Mouse (Mus musculus) kidney, postnatal 4 days (tissue): ENCODE data around the gene Hoxa5.

Source experiments
- DNase-seq, 2 experiments: peaks; one replicate each; pipeline ENCODE4 v3.0.0; 2021; ENCODE audit warnings: mixed read lengths in 2 of 2

The Hoxa5 gene

GRCm38 (mm10) chr6:52204050-52204752 is at the start of gene Hoxa5:
TSS of gene Hoxa5 (minus strand) at chr6:52204587.
- peak; percentile 96 to 97 for DNase-seq

GRCm38 (mm10) chr6:52253511-52254500 is 49.4 kb upstream of the Hoxa5 start:
- DNase-seq: peak; percentile 49 to 60

DNA sequence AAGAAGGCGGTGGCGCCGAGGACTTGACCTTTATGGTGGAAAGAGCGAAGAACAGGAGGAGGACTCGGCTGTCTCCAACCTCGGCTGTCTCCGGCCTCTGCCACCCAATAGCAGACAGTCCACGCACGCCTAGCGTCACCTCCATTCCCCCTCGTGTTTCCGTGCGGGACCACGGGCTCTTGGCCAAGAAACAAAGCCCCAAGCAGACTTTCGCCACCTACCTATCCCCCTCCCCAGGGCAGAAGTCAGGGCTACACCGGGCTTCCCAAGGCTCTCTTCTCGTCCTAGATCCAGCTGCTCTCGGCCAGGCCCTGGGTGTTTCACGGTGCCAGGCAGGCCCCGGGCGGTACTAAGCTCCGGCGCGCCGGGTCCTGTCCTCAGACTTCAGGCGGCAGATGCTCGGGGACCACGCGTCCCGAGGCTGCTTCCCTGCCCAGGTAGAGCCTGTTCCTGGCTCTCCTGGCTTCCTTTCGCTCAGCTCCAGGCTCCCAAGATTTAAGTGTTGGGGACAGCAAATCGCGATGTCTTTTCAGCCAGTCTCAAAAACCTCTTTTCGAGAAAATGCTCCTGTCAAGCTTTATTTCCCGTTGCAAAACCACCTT is 48.5 kb upstream of the Hoxa5 start:
- DNase-seq: peak in 1 of 2 experiments; percentile 55

DNA sequence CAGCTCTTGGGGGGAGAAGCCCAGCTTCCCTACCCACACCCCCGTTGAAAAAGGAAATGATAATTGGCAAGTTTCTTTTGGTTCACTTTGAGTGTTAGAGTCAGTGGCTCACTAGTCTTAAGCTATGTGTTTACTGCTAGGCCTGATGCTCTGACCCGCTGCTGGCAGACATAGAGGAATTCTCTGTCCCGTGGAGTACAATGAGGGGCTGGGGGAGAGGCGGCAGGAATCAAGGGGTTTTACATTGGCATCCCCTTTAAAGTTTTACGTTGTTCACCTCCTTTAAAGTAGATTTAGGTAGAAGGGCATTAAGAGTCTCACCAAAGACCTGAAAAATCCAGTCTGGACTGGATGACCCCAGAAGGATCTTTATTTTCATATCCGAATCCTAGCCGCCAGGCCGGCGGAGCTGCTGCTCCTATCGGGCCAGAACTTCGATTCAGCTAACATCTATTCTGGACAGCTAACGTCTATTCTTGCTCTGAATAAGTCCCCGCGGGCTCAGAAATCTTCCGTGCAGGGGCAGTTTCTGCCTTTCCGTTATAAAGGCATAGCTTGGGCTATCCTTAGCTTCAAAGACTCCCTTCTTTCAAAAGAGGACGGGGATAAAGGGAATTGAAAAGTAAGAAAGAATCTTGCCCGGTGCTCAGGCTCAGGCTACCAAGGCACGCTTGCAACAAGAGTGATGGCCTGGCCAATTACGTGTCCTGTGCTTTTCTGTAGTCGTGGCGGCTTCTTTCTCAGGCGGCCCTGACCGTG is 47.8 kb upstream of the Hoxa5 start:
- DNase-seq: no peak

DNA sequence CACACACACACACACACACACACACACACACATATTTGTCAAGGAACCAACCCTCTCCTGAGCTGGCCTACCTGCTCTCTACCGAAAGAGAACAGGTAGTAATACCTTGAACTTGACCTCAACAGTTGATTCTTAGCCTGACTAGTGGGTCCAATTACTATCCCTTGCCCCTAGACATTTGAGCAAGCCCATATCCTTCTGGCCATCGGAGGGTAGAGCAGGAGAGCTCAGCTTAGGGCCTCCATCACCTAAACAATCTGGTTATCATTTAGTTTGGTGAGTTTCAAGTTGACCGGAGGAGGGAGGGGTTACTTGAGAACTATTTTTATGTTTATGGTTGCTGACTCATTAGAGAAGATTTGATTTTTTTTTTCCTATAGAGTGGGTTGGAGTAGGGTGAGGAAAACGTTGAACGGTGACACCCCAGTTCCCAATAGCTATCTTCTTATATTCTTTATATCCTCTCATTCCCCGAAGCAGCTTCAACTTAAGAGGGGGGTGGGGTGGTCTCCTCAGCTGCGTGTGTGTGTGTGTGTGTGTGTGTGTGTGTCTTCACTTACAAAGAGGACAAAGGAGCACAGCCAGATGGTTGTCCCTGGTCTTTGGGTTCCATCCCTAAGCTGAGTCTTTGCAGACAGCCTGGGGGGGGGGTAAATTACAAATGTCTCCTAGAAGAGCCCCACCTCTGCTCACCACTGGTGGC is 46.9 kb upstream of the Hoxa5 start:
- DNase-seq: no peak

DNA sequence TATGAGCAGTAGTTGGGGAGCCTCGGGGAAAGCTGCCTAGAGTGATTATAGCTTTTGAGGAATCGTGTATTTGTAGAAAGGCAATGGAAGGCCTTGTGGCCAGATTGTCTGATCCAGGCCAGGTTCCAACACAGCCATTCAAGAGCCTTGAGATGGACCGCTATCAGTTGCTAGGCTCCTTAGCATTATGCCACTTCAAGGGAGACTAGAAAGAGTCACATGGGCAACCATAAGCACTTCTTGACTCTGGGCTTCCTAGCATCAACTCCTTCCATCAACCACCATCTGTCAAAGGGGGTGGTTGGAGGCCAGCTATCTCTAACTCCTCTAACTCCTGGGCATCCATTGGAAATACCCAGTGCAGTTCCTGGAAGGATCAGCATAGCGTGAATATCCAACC is 45.4 kb upstream of the Hoxa5 start:
- no peak for DNase-seq

- no peak for DNase-seq
Observed at GRCm38 (mm10) chr6:52249415-52249738, 45.0 kb upstream of the Hoxa5 start.

GRCm38 (mm10) chr6:52248638-52249414 is 44.4 kb upstream of the Hoxa5 start:
- DNase-seq: peak; percentile 57 to 71

DNA sequence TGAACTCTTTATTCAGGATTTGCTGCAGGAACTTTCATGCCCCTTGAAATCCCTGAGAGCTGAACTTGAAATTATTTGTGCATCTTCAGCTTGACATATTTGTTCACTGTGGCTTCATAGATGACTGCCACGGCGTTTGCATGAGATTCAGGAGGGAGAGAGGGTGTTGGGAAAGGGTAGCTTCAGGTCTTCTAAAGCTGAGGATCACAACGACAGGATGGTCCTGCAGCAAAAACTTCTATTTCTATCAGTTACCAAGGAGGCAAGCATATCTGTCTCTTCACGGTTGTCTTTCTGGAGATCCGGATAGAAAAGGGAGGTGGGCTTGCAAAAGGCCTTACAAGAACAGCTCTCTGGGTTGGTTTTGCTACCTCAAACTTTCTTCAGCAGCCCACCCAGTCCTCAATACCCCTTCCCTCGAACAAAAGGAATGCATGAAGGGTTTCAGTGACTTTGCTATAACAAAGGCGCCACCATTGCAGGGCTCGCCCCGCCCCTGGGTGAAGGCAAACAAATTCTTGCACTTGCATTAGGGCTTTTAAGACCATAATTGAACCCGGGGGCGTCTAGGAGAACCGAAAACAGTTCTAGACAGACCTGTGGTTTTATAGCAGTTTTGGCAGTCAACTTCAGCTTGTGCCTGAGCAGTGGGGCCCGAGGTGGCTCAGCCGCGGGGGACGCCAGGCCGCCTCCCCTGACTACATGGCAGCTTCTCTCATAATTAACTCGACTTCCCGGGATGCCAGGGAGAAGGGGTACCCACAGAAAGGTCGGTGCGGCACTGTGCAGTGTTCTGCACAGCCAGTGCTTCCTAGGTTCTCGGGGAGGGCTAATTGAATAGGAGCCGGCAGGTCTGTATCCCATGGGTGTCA is 43.6 kb upstream of the Hoxa5 start:
- peak; percentile 62 to 76 for DNase-seq

GRCm38 (mm10) chr6:52246916-52247315 is 42.5 kb upstream of the Hoxa5 start:
- DNase-seq: peak; percentile 17 to 49

DNA sequence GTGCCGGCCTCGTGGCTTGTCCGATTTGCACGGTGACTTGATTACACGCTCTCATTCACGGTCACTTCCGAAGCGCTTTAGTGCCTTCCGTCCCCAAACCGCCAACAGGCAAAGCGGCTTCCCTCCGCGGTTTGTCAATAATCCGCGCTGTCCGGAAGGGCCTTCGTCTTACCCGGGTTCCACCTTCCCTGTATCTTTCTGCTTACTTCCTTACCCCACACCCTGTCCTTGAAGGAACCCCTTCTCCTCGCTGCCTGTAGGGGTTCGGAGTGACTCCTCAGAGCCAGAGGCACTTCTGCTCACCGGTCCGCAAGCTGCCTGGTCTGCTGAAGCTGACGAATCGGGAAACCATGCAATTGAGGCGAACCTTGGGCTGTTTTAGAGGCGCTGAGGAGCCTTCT is 42.0 kb upstream of the Hoxa5 start:
- DNase-seq: peak; percentile 70 to 78

GRCm38 (mm10) chr6:52245757-52246142 is 41.4 kb upstream of the Hoxa5 start, which contains the start of gene Hoxa11:
TSS of gene Hoxa11 (minus strand) at chr6:52245810.
- peak; percentile 62 to 80 for DNase-seq

DNA sequence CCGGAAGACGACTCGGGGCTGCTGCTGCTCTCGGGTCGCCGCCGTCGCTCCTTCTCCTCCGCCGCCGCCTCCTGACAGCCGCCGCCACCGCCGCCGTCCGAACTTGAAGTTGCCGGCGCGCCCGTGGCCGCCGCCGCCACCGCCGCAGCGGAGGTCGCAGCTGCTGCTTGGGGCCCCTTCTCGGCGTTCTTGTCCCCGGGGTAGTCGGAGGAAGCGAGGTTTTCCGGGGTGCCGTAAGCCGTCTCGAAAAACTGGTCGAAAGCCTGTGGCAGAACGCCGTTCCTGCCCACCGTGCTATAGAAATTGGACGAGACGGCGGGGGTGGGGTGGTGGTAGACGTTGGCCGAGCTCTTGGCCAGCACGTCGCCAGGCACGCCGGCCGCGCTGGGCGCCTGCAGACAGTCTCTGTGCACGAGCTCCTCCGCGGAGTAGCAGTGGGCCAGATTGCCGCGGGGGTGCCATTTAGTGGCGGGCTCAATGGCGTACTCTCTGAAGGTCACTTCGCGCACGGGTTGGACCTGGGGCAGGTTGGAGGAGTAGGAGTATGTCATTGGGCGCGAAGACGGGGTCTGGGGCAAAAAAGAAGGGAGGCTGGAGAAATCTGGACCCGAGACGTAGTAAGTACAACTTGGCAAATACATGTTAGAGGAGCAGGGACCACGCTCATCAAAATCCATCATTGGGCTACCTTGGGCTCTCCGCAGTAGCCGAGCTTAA is 40.8 kb upstream of the Hoxa5 start:
- DNase-seq: peak; percentile 69 to 74

- DNase-seq: peak in 1 of 2 experiments; percentile 32
Observed at GRCm38 (mm10) chr6:52244471-52245039, 40.2 kb upstream of the Hoxa5 start.

DNA sequence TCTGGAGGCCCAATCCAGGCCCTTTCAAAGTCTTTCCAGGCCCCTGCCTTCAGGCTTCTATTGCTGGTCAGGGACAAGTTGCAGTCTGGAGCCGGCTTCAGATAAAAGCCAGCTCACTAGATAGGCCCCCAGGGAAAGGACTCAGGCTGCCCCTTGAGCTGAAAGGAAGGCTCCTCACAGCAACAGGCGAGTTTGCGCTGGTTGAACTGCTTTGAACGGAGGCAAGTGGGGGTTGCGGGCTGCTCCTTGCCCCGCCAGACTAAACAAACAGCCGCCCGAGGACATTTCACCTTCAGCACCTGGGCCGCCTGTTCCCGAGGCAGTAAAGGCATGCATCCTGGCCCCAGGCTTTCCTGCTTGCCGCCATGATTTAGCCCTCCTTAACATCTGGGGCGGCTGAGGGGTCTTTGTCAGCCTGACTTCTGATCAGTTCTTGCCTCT is 39.3 kb upstream of the Hoxa5 start:
- DNase-seq: peak; percentile 61 to 76

DNA sequence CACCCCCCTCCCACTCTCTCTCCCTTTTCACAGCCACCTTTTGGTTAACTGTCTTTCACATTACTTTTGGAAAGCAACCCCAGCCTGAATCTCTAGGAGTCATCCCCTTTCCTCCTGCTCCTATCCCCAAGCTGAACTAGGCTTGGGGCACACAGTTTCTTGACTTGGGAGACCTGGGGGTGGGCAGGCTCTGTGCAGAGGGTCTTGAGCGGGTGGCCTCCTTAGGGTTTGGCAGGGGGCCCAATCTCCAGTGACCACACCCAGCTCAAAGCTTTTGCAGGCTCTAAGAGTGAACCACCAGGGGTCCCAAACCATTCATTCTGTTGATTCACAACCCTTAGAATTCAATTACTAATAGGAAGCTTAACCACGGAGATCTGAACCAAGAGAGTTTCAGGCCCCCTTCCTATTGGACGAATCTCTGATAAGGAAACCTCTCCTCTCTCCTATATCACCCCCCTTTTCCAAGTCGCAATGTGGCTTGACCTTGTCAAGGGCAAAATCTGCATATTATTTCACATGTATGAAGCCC is 38.5 kb upstream of the Hoxa5 start:
- DNase-seq: peak; percentile 40 to 58

- peak in 1 of 2 experiments; percentile 50 for DNase-seq
Observed at GRCm38 (mm10) chr6:52241001-52241621, 36.7 kb upstream of the Hoxa5 start.

- DNase-seq: peak; percentile 96 to 97
Observed at GRCm38 (mm10) chr6:52240389-52241000, 36.1 kb upstream of the Hoxa5 start, which contains the start of gene Hoxa10. TSS of gene Hoxa10 (minus strand) at chr6:52240854.
